Mouse (Mus musculus) monocyte, adult 5-6 weeks (primary cell): ENCODE data around the gene Gm15319. TPM values are rescaled to one million over a fixed set of nuclear protein-coding genes. Genes with fewer than 3 reads are reported as not detected.
"Not testable (repeated sequence)": the region's sequence is repeated elsewhere in the genome, so short reads cannot be mapped to it uniquely, and the experiment has no call there.

Source experiments
- ATAC-seq: fragments of 153-309, 156-312 bp; replicated peaks from 2 replicates; pipeline ENCODE4 v1.8.0; 2017; ENCODE audit warnings: mild to moderate bottlenecking; ENCODE audit not compliant: low TSS enrichment, insufficient number of reproducible peaks, severe bottlenecking, poor library complexity, low FRiP score
- total RNA-seq: library from RNA; stranded (forward); fragments of 200-1000, 200-491, 200-594 nt; gene quantifications from 3 replicates; pipeline ENCODE4 v1.2.3, GENCODE M21; 2017

Gm15319 gene
- total RNA-seq, 1 experiment from 2014 or later = not detected

DNA sequence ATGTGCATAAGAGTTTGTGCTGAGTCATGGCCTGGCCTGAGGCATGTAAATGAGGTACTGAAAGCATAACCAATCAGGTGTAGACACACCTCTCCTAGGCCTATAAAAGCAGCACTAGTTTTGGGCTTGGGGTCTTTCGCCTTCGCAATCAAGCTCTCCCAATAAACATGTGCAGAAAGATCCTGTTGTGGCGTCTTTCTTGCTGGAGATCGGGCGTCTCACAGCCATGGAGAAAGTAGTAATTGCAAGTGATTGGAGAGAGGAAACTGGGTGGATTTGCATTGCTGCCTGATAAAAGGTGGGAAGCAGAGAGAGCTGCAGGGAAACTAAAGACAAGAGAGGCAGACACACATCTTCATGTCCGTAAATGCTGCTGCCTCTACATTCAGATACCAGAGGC lies 60.3 kb downstream of the Gm15319 start:
- ATAC-seq = not testable (repeated sequence)

DNA sequence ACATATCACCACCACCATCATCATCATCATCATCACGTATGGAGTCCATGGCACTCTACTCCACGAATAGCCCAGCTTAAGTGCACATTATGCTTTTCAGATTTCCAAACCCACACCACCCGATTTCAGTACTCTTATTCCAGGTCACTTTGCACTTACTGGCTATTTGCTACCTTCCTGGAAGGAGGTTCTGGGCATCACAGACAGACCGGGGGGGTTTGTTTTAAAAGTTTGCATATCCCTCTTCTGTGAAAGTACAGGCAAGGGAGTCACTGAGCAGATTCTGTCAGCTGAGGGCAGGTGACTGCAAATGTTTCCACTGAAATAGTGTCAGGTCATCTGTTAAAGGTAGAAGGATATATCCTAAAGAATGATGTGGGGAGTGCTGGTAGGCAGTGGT lies 63.0 kb downstream of the Gm15319 start:
- ATAC-seq = not testable (repeated sequence)

DNA sequence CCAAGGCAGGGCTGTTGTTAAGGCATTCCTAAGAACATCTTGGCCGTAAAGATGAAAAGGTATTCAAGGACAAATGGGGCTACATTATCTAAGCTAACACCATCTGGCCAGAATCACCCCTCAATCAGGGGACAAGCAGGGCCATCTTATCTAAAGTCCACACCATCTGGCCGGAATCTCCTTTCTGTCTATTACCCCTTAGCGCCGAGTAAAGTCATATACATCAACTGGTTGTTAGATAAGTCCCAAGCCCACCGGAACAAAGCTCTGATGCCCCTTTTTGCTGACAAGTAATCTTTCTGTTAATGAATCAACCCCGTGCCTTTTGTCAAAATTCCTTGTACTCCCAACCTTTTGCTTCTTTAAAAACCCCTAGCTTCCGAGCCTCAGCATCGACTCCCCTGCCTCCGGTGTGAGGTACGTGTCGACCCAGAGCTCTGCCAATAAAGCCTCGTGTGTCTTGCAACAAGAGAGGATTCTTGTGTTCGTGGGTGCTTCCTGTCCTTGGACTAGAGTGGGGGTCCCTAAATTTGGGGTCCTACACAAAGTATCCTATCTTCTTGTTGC lies 65.0 kb downstream of the Gm15319 start:
- ATAC-seq = not testable (repeated sequence)

DNA sequence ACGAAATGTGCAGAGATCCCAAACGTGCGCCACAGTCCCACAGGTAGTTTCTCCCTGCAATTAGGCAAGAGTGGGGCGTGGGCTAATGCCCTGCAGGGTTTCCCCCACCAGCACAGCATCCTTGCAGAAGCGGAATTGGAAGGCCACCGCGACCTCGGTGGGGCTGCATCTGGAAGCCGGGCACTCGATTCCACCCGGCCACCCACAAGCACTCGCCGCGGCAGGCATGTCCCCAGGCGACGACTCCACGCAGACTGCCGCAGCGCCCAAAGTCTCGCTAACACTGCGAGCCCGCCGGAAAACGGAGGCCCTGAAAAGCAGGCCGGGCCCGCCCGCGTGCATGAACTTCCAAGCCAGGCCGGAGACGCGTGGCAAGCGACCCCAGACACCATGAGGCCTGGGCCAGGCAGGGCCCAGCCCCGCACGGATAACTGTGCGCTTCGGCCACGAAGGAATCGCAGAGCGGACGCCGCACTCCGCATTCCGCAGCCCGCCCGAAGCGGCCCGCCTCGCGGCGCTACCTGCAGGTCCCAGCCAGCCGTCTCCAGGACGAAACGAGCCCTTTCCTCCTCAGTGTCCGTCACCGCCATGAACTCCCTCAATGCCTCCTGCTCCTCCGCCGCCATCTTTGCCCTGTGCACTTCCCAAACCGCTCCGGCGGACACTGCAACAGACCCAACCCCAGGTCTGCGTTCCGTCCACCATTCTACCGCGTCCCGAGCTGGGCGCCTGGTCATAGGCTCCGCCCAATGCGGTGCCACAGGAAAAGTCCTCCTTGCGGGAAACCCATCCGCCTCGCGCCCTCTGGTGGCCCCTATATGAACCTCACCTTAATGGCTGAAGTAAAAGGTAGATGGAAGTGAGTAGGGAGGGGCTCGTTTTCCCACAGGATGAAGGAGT lies 66.0 kb downstream of the Gm15319 start:
- ATAC-seq = peak; percentile 97

GRCm38 (mm10) chr8:20295881-20296280 lies 67.1 kb downstream of the Gm15319 start:
- ATAC-seq = not testable (repeated sequence)

DNA sequence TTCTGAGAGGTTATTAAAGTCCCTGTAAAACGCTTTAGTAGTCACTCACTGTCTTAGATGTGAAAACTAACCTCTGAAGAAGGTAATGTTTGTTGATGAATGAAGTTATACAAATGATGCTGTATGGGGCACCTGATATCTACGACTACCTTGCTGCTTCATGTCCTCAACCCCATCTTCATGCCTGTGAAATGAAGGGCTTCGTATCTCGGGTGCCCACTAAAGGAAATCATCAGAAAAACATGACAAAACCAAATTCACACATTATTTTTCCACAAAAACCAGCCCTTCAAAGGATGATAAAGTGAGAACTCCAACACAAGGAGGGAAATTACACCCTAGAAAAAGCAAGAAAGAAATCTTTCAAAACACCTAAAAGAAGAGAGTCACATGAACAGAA lies 68.2 kb downstream of the Gm15319 start:
- ATAC-seq = not testable (repeated sequence)

- ATAC-seq = not testable (repeated sequence)
Observed at GRCm38 (mm10) chr8:20293966-20294365, 69.0 kb downstream of the Gm15319 start.

- ATAC-seq = not testable (repeated sequence)
Observed at GRCm38 (mm10) chr8:20290015-20290414, 73.0 kb downstream of the Gm15319 start.

GRCm38 (mm10) chr8:20288878-20289277 lies 74.1 kb downstream of the Gm15319 start:
- ATAC-seq = not testable (repeated sequence)

GRCm38 (mm10) chr8:20287706-20288105 lies 75.3 kb downstream of the Gm15319 start:
- ATAC-seq = not testable (repeated sequence)
